Mouse (Mus musculus) cerebellum, adult 2 months (tissue): ENCODE results near the gene Gm10190.

Experiments
- CTCF ChIP-seq: fragments of 200-500 bp; IDR thresholded peaks from 2 replicates; pipeline ENCODE4 v1.5.1; 2011; ENCODE audit warnings: low read depth, mild to moderate bottlenecking, control low read depth, low read length, moderate library complexity, borderline replicate concordance; ENCODE audit not compliant: insufficient read depth
- POLR2A ChIP-seq: fragments of 200-500 bp; IDR thresholded peaks from 2 replicates; pipeline ENCODE4 v1.6.1; 2011; ENCODE audit warnings: low read length, control low read depth, borderline replicate concordance; ENCODE audit not compliant: insufficient read depth

GRCm38 (mm10) chr17:80323658-80324057 is 49.7 kb downstream of the Gm10190 start:
- TF ChIP-seq CTCF: no peak
- no peak for TF ChIP-seq POLR2A
